Mouse (Mus musculus): ENCODE measurements around the gene Serpinb6a. TPM values are rescaled to one million over a fixed set of nuclear protein-coding genes. Genes with fewer than 3 reads are reported as not detected.

Serpinb6a gene
- polyA plus RNA-seq (2015; fragmentation: Nextera tagmentation; extraction: Ambion mirVana): 71.2 and 74.5 TPM in 2 replicates

DNA sequence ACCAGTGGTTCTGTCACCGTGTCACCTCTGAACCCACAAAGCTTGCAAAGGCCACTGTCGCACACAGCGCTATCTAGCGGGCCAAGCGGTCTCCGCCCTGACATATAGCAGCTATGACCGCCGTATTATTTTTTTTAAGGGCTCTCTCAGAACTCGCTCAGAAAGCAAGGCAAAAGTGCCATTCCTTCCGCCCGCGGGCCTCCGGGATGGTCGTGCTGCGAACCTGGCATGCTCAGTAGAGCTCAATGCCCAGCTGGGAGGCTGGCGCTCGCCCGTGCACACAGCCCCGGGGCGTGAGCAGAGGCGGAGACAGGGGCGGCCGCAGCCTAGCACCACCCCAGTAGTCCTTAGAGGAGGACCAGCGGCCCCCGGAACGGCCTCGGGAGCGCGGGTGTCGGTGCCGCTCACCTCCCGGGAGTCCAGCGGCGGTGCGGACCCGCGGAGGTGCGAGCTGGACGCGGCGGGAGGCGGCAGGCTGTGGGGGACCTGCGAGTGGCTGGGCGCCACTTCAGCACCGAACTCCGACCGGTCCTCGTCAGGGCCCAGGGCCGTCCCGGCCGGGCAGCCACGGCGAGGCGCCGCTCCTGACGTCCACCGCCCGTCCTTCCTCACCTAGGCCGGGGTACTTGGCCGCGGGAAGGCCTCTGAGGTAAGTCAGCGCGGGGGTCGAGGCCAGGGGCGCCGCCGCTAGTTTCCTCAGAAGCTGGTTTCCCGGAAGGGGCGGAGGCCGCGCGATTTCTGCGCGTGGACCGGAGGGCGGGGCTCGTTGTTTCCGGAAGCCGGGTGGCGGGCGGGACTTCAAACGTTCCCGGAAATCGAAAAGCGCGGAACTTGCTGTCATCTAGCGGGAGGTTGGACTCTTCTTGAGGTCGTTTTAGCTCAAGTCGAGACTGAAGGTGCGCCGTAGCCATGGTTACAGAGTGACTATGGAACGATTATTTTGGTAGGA is at the start of gene Serpinb6a, which contains the start of gene Ripk1:
Gene Serpinb6a, minus strand, starts transcription at position 737 of the 949 bp plus-strand sequence.
Gene Ripk1, plus strand, starts transcription at position 306 of the 949 bp plus-strand sequence.
- peaks cover 11% of the 10 kb centered on the region for H3K4me1 ChIP-seq
- peak within 1 kb of the TSS; percentile 84 for H3K4me2 ChIP-seq
- peak within 1 kb of the TSS; percentile 86 for H3K4me3 ChIP-seq
- H3K27ac ChIP-seq: peak within 1 kb of the TSS; percentile 84
- no peaks in the 10 kb centered on the region for H3K9me3 ChIP-seq
- H3K9ac ChIP-seq: peak within 1 kb of the TSS; percentile 88
- no peaks in the 10 kb centered on the region for H3K27me3 ChIP-seq
- ATAC-seq (ENCODE audit: insufficient number of reproducible peaks, insufficient read depth, low FRiP score, low TSS enrichment, low read depth): peak; percentile 98
- under 1% methylated on average over 92 of the region's 92 CpGs for WGBS
- H3K36me3 ChIP-seq: peaks cover 5% of the 10 kb centered on the region; the same call in 1 of the 2 replicates

DNA sequence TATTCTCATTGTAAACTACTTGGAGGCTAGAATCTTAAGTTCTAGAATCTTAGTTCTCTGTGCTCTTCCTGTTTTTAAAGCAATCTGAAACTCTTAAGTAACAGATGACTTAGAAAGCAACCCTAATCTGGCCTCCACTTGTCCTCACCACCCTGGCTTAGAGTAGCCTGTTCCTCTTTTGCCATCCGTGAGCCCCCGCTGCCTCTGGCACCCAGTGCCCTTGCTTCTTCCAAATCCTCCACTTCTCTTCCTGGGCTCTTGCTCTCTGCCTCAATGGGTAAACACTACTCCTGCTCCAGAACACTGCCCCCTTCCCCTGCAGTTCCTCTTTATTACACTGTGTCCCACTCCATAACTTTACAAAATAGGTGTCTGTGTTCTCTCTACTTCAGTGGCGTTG is 49.1 kb upstream of the Serpinb6a start:
- no peak overlapping the region for H3K4me2 ChIP-seq
- H3K9ac ChIP-seq: no peak overlapping the region
- H3K4me1 ChIP-seq: peaks cover under 1% of the 10 kb centered on the region; the same call in 1 of the 2 replicates
- H3K27me3 ChIP-seq: no peaks in the 10 kb centered on the region
- no peak for ATAC-seq (ENCODE audit: insufficient number of reproducible peaks, insufficient read depth, low FRiP score, low TSS enrichment, low read depth)
- WGBS: 94% methylated on average over 3 of the region's 3 CpGs
- peaks cover 82% of the 10 kb centered on the region for H3K36me3 ChIP-seq
- H3K27ac ChIP-seq: no peak overlapping the region
- H3K9me3 ChIP-seq: no peaks in the 10 kb centered on the region; the same call in 1 of the 2 replicates
- no peak overlapping the region for H3K4me3 ChIP-seq

DNA sequence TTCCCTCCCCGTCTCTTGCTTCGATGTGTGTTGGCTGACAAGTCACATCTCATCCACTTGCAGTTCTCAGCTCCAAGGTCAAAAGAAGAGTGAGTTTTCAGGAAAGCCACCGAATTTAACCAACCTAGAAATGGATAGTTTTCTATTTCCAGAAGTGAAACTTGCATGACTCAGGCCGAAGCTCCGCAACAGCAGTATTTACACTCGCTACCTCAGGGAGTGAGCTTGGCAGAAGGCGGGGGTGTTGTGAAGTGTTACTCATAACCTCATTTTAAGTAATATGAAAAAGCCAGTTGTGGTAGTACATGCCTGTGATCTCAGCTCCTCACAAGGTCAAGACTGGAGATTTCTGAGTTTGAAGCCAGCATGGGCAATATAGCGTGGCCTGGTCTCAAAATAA is 47.9 kb upstream of the Serpinb6a start:
- peaks cover 71% of the 10 kb centered on the region for H3K36me3 ChIP-seq
- peaks cover 4% of the 10 kb centered on the region; the same call in 1 of the 2 replicates for H3K4me1 ChIP-seq
- H3K27me3 ChIP-seq: no peaks in the 10 kb centered on the region
- WGBS: 95% methylated on average over 8 of the region's 8 CpGs
- H3K4me3 ChIP-seq: no peak overlapping the region
- no peak overlapping the region for H3K27ac ChIP-seq
- no peak for ATAC-seq (ENCODE audit: insufficient number of reproducible peaks, insufficient read depth, low FRiP score, low TSS enrichment, low read depth)
- H3K9me3 ChIP-seq: no peaks in the 10 kb centered on the region
- no peak overlapping the region for H3K4me2 ChIP-seq
- H3K9ac ChIP-seq: no peak overlapping the region

DNA sequence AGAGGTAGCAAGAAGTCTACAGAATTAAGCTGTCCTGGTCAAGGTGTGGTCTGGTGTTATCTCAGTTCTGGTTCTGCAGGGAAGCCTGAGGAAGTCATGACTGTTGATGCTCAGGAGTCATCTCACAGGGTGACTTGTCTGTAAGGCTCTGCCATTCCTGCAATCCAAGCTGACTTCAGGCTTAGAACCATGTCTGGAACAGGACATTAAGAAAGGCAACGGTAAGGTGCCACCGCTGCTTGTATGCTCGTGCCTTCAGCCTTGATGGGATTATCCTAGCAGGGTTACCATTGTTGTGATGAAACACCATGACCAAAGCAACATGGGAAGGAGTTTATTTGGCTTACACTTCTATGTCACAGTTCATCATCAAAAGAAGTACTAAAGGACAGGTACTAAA is 44.9 kb upstream of the Serpinb6a start:
- no peak overlapping the region for H3K4me2 ChIP-seq
- no peak overlapping the region for H3K9ac ChIP-seq
- WGBS: 85% methylated on average over 3 of the region's 3 CpGs

DNA sequence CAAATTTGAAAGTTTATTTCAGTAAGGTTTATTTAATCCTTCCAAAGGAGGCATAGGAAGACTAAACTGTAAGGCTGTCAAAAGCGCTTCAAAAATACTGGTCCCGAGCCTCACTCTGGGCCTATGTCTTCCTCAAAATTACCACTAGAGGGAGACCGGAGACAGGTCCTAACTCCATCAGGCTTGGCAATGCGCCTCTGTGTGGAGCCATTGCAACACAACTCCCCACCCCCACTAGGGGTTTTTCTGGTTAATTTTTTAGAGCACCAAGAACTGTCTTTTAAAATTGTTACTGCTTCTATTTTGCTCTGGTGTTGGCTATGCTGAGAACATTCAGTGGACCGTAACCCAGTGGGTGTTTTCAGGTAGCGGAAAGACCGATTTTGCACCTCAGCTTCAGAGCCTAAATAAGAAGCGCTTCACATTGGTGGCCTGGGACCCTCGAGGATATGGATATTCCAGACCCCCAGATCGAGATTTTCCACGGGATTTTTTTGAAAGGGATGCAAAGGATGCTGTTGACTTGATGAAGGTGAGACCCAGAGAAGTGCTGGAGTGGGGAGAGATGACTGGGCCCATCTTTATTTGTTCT is 43.9 kb upstream of the Serpinb6a start:
- Histone ChIP-seq H3K9me3 (no peaks in the 10 kb centered on the region), H3K27ac (no peak overlapping the region; the same call in 1 of the 2 replicates), H3K36me3 (peaks cover 33% of the 10 kb centered on the region), H3K4me1 (peaks cover 4% of the 10 kb centered on the region; the same call in 1 of the 2 replicates), H3K4me3 (no peak overlapping the region), H3K9ac (no peak overlapping the region), H3K4me2 (no peak overlapping the region), H3K27me3 (no peaks in the 10 kb centered on the region)
- peak; percentile 69; the same call in 1 of the 2 replicates for ATAC-seq (ENCODE audit: insufficient number of reproducible peaks, insufficient read depth, low FRiP score, low TSS enrichment, low read depth)
- 41% methylated on average over 11 of the region's 11 CpGs for WGBS

More for the DNA sequence above, 44.9 kb upstream of the Serpinb6a start:
- no peak overlapping the region for H3K4me3 ChIP-seq
- peaks cover 4% of the 10 kb centered on the region; the same call in 1 of the 2 replicates for H3K4me1 ChIP-seq
- H3K9me3 ChIP-seq: no peaks in the 10 kb centered on the region
- H3K27ac ChIP-seq: no peak overlapping the region
- ATAC-seq (ENCODE audit: insufficient number of reproducible peaks, insufficient read depth, low FRiP score, low TSS enrichment, low read depth): no peak
- no peaks in the 10 kb centered on the region for H3K27me3 ChIP-seq
- H3K36me3 ChIP-seq: peaks cover 42% of the 10 kb centered on the region

DNA sequence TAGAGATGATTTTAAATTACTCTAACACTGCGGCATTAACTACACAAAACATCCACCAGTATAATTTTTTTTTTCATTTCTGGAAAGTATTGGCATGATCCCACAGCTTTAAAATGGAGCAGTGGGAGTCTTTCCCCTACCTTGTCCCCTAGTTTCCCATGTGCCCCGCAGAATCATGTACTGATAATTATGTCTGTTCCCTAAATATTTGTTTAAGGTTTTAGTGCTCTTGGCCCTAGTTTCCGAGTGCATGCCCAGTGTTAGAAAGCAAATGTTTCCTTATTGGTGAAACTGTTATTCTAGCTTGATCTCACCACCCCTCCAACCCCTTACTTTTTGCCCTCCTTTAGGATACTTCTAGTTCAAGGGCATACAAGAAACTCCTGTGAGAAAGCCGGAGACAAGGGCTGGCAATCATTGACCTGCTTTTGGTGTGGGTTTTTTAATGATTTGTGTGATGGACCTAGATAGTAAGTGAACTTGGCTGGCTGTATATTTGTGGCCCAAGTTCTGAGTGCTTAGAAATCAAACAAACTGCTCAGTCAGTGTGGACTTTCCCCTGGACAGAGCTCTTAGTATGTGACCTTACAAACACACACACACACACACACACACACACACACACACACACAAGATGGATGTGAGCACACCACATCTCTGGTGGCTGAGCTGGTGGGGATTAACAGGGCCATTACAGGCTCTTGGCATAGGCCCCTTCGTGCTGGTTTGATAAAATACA is 43.1 kb upstream of the Serpinb6a start:
- Histone ChIP-seq H3K36me3 (peaks cover 25% of the 10 kb centered on the region), H3K27ac (no peak overlapping the region), H3K9me3 (no peaks in the 10 kb centered on the region), H3K27me3 (no peaks in the 10 kb centered on the region), H3K4me1 (peaks cover 4% of the 10 kb centered on the region; the same call in 1 of the 2 replicates), H3K9ac (no peak overlapping the region), H3K4me3 (no peak overlapping the region), H3K4me2 (no peak overlapping the region)
- ATAC-seq (ENCODE audit: insufficient number of reproducible peaks, insufficient read depth, low FRiP score, low TSS enrichment, low read depth): no peak
- WGBS: 68% methylated on average over 5 of the region's 5 CpGs

DNA sequence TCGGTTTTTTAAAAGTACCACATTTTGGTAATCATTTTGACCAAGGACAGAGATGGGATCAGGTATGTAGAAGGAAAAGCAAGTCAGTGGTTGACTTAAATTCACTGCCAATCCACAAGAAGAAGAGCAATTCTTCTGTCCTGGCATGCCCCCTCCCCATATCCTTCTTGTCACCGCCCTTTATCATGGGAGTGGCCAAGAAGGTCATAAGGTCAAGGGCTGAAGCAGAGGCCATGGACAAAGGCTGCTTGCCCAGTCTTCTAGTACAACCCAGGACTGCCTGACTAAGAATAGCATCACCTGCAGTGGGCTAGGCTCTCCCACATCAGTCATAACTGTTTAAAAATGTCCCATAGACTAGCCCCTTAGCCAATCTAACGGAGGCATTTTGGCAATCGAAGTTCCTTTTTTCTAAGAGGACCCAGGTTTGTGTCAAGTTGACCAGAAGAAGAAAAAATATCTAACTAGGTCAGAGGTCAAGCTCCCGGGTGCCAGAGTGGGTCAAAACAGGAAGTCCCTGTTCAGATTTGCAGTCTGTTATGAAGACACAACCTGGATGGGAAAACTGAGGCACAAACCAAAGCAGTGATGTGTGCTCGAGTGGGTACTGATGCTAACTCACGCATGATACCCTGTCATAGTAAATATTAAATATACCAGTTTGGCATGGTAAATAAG is 41.3 kb upstream of the Serpinb6a start:
- 79% methylated on average over 7 of the region's 7 CpGs for WGBS

DNA sequence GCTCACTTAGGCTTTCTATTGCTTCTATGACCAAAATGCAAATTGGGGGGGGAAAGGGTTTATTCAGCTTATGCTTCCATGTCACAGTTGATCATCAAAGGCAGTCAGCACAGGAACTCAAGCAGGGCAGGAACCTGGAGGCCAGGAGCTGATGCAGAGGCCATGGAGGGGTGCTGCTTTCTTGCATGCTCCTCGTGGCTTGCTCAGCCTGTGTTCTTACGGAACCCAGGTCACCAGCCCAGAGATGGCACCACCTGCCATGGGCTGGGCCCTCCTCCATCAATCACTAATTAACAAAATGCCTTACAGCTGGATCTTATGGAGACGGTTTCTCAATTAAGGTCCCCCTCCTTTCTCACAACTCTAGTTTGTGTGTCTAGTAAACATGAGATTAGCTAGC is 37.5 kb upstream of the Serpinb6a start:
- H3K9me3 ChIP-seq: no peaks in the 10 kb centered on the region; the same call in 1 of the 2 replicates
- no peaks in the 10 kb centered on the region for H3K36me3 ChIP-seq
- H3K27ac ChIP-seq: no peak overlapping the region
- no peak overlapping the region for H3K4me2 ChIP-seq
- H3K4me3 ChIP-seq: no peak overlapping the region
- peaks cover 14% of the 10 kb centered on the region for H3K4me1 ChIP-seq
- H3K27me3 ChIP-seq: no peaks in the 10 kb centered on the region
- WGBS: 84% methylated on average over 3 of the region's 3 CpGs
- ATAC-seq (ENCODE audit: insufficient number of reproducible peaks, insufficient read depth, low FRiP score, low TSS enrichment, low read depth): no peak
- no peak overlapping the region for H3K9ac ChIP-seq

More for the DNA sequence above, 41.3 kb upstream of the Serpinb6a start:
- no peak for ATAC-seq (ENCODE audit: insufficient number of reproducible peaks, insufficient read depth, low FRiP score, low TSS enrichment, low read depth)
- Histone ChIP-seq H3K4me2 (no peak overlapping the region), H3K4me1 (peaks cover 7% of the 10 kb centered on the region), H3K4me3 (no peak overlapping the region), H3K27ac (no peak overlapping the region), H3K27me3 (no peaks in the 10 kb centered on the region), H3K9ac (no peak overlapping the region), H3K36me3 (peaks cover 13% of the 10 kb centered on the region), H3K9me3 (no peaks in the 10 kb centered on the region; the same call in 1 of the 2 replicates)

DNA sequence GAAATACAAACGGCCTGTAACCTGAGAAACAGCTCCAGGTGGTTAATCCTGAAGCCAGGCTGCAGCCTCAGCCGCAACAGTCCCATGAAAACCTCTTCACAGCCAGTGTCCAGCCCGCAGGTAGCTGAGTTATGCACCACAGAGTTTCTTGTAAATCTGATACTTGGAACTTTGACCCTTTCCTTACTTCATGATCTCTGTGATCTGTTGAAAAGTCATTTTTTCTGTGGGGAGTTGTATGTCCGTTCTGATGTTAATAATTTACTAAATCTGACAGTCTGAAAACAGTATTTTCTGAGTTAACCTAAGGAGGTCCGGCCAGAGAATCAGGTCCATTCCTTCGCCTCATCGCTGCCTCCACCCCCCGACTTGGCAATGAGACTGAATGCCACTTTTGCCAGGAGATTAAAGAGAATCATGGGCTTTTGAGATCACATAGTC is 36.3 kb upstream of the Serpinb6a start:
- Histone ChIP-seq H3K4me1 (peaks cover 14% of the 10 kb centered on the region), H3K4me2 (peak overlapping the region; percentile 78), H3K9me3 (no peaks in the 10 kb centered on the region; the same call in 1 of the 2 replicates), H3K36me3 (peaks cover 3% of the 10 kb centered on the region), H3K27me3 (no peaks in the 10 kb centered on the region), H3K4me3 (peak overlapping the region; percentile 75), H3K9ac (peak overlapping the region; percentile 58), H3K27ac (no peak overlapping the region)
- no peak for ATAC-seq (ENCODE audit: insufficient number of reproducible peaks, insufficient read depth, low FRiP score, low TSS enrichment, low read depth)
- WGBS: 24% methylated on average over 8 of the region's 8 CpGs

DNA sequence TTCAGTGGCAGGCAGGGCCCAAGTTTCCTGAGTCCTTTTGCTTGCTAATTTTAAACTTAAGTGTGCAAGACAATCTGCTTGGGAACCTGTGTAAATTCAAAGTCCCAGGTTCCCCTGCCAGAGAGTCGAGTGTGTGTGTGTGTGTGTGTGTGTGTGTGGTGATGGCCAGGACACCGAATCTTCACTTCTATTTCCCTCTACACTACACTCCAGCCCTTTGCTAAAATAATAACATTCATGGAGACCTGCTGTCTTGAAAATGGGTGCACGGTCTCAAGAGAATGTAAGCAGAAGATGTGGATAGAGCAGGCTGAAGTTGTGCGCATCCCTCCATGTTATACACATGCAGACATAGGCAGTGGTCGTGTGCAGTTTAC is 35.5 kb upstream of the Serpinb6a start:
- Histone ChIP-seq H3K36me3 (peaks cover 11% of the 10 kb centered on the region), H3K9ac (peak overlapping the region; percentile 87), H3K27me3 (no peaks in the 10 kb centered on the region), H3K4me2 (peak overlapping the region; percentile 78), H3K4me1 (peaks cover 14% of the 10 kb centered on the region), H3K27ac (peak overlapping the region; percentile 83), H3K4me3 (peak overlapping the region; percentile 75), H3K9me3 (no peaks in the 10 kb centered on the region; the same call in 1 of the 2 replicates)
- 34% methylated on average over 5 of the region's 5 CpGs for WGBS
- ATAC-seq (ENCODE audit: insufficient number of reproducible peaks, insufficient read depth, low FRiP score, low TSS enrichment, low read depth): no peak

Measured in embryonic facial prominence, embryonic 13.5 days (tissue).